Mouse (Mus musculus) cerebellum, adult 9-11 months (tissue): ENCODE data around the gene Hsd3b5.
"Not testable (repeated sequence)": the region's sequence is repeated elsewhere in the genome, so short reads cannot be mapped to it uniquely, and the experiment has no call there.

Experiments
- DNase-seq: peaks from one replicate; pipeline ENCODE4 v3.0.0; 2022

The Hsd3b5 gene

DNA sequence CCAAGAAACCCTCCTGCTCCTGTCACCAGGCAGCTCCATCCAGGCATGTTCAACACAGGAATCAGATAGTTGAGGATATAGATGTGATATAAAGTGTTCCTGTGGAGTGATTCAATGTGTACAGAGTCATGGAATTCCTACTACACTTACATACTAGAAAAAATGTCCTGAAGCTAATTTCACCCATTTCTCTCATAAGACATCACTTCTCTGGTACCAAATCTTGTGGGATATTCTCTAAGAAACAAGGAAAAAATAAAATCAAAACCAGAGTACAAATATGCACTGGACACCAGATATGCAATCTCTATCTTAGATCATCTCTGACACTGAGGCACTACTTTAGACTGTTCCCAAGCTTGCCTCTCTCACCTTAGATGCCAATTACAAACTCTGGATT, at the start of gene Hsd3b5:
Gene Hsd3b5 (minus strand): TSS at position 101 of the 400 bp plus-strand sequence.
- no peak for DNase-seq

- DNase-seq, result no peak
Observed at GRCm38 (mm10) chr3:98635145-98635544, 5.1 kb upstream of the Hsd3b5 start.

GRCm38 (mm10) chr3:98629633-98630032, 419 bp downstream of the Hsd3b5 start:
- DNase-seq, result no peak

DNA sequence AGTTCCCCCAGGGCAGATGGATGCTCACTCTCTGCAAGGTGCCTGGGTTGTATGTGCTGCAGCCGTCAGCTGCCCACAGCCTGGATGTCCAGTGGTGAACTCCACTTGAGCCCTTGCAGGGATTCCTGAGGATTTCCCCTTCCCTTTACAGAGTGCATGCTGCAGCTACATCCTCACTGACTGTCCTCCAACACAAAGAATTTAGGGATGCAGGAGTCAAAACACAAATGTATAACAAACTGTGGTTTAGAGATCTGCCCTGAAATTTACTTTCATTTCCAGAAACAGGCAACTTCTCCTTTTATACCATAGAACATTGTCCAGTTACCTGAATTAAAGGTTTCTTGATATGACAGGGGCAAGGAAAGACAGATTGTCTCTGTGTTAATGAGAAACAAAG, 13.3 kb downstream of the Hsd3b5 start:
- DNase-seq, result not testable (repeated sequence)

DNA sequence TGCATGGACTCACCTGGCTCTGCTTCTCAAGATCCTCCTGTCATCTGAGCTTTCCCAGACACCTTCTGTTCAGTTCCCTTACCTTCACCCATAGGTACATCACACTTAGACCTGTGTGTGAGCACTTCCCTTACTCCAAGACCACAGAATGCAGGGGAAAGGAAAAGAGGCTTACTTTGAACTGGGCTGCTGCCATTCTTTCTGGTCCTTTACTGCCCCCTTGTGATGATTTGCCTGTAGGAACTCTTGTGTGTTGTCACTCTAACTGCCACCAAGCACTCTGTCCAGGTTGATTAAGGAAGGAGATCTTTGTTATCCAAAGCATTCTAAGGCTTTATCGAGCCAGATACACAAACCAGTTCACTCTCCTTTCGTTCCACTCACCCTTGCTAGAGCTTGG, 13.8 kb downstream of the Hsd3b5 start:
- DNase-seq, result not testable (repeated sequence)

DNA sequence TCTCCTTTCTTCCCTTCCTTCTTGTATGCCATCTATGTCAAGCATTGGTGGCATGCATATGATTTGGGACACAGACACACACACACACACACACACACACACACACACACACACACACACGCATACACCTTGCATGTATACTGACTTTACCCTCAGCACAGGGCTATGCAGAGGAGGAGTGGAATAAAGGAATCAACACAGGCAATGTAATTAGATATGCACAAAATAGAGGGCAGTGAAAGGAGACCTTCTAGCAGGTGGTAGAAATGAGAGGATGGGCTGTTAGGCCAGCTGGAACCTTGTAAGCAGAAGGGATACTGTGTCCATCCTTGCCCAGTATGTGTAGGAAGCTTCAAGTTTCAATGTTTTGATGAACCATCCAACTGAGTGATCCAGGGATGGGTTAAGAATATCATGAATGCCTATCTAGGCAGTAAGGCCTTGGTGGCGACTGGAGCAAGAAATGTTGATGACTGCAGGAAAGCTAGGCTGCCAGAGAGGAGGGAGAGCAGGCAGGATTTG, 15.6 kb downstream of the Hsd3b5 start:
- not testable (repeated sequence) for DNase-seq

- no peak for DNase-seq
Observed at GRCm38 (mm10) chr3:98613963-98614362, 16.1 kb downstream of the Hsd3b5 start.

GRCm38 (mm10) chr3:98613540-98613939, 16.5 kb downstream of the Hsd3b5 start:
- not testable (repeated sequence) for DNase-seq

GRCm38 (mm10) chr3:98588707-98589106, 41.3 kb downstream of the Hsd3b5 start, which contains the start of gene Gm10681:
Gene Gm10681, minus strand, starts transcription at chr3:98588807.
- DNase-seq, result no peak

GRCm38 (mm10) chr3:98587721-98588120, 42.3 kb downstream of the Hsd3b5 start:
- no peak for DNase-seq

DNA sequence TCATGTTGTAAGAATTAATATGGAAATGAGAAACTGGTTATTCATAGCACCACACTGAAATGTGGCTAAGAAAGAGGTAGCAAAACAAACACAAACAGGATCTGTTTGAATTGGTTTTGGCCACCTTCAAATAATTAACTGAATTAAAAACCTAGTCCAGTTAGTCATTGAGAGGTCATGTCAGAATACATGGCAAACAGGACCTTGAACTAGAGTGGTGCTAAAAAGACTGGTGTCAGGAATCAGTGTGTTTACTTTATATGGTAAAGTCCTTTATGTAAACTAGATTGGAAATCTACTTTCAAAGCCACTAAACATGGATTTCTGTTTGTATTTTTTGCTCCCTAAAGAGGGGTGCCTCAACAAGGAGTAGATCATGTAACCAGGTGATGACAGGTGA, 47.4 kb downstream of the Hsd3b5 start:
- DNase-seq, result not testable (repeated sequence)

GRCm38 (mm10) chr3:98582202-98582601, 47.9 kb downstream of the Hsd3b5 start:
- not testable (repeated sequence) for DNase-seq

GRCm38 (mm10) chr3:98581024-98581423, 49.0 kb downstream of the Hsd3b5 start:
- DNase-seq, result not testable (repeated sequence)
